Mouse (Mus musculus) urinary bladder, postnatal 36 days (tissue): ENCODE data around the gene Zfp821.
A peak's percentile ranks its signal among the peaks of the same experiment; 100 is the strongest.

Experiments
- DNase-seq, 2 experiments: peaks; one replicate each; pipeline ENCODE4 v3.0.0; 2022; ENCODE audit warnings: low spot score in 2 of 2, mixed read lengths in 1 of 2

Gene Zfp821

GRCm38 (mm10) chr8:109705320-109706075 is at the start of gene Zfp821:
TSS of gene Zfp821 (plus strand) at chr8:109705546.
- DNase-seq, result peak; percentile 89 to 91

GRCm38 (mm10) chr8:109656860-109657259 is 48.5 kb upstream of the Zfp821 start:
- DNase-seq, result no peak

GRCm38 (mm10) chr8:109662328-109662727 is 43.0 kb upstream of the Zfp821 start:
- DNase-seq, result no peak

- DNase-seq, result no peak
Observed at GRCm38 (mm10) chr8:109666616-109667015, 38.7 kb upstream of the Zfp821 start.

GRCm38 (mm10) chr8:109672656-109673055 is 32.7 kb upstream of the Zfp821 start:
- DNase-seq, result no peak

- DNase-seq, result peak in 1 of 2 experiments; percentile 24
Observed at GRCm38 (mm10) chr8:109673596-109673995, 31.8 kb upstream of the Zfp821 start.

GRCm38 (mm10) chr8:109675896-109676643 is 29.3 kb upstream of the Zfp821 start:
- no peak for DNase-seq

GRCm38 (mm10) chr8:109681535-109681934 is 23.8 kb upstream of the Zfp821 start:
- DNase-seq, result no peak

- no peak for DNase-seq
Observed at GRCm38 (mm10) chr8:109682120-109682519, 23.2 kb upstream of the Zfp821 start.

GRCm38 (mm10) chr8:109687248-109687647 is 18.1 kb upstream of the Zfp821 start:
- no peak for DNase-seq

- DNase-seq, result no peak
Observed at GRCm38 (mm10) chr8:109691769-109692168, 13.6 kb upstream of the Zfp821 start.

- no peak for DNase-seq
Observed at GRCm38 (mm10) chr8:109692443-109693145, 12.8 kb upstream of the Zfp821 start.

- peak; percentile 97 to 99 for DNase-seq
Observed at GRCm38 (mm10) chr8:109693146-109693900, 12.0 kb upstream of the Zfp821 start, which contains the start of gene Ist1. TSS of gene Ist1 (minus strand) at chr8:109693260.

GRCm38 (mm10) chr8:109694154-109694553 is 11.2 kb upstream of the Zfp821 start:
- DNase-seq, result no peak

- no peak for DNase-seq
Observed at GRCm38 (mm10) chr8:109697754-109698153, 7.6 kb upstream of the Zfp821 start.

GRCm38 (mm10) chr8:109698477-109698876 is 6.9 kb upstream of the Zfp821 start:
- DNase-seq, result no peak

- DNase-seq, result peak; percentile 10 to 16
Observed at GRCm38 (mm10) chr8:109704565-109705319, 604 bp upstream of the Zfp821 start.

- peak in 1 of 2 experiments; percentile 8 for DNase-seq
Observed at GRCm38 (mm10) chr8:109706076-109706873, 929 bp downstream of the Zfp821 start.

GRCm38 (mm10) chr8:109706874-109707237 is 1.5 kb downstream of the Zfp821 start:
- DNase-seq, result peak; percentile 65 to 74

GRCm38 (mm10) chr8:109707921-109708320 is 2.6 kb downstream of the Zfp821 start:
- DNase-seq, result no peak
